Mouse (Mus musculus) midbrain, embryonic 11.5 days (tissue): ENCODE data around the gene Pheta1. TPM values are rescaled to one million over a fixed set of nuclear protein-coding genes. Genes with fewer than 3 reads are reported as not detected.

Source experiments
- ATAC-seq: fragments of 200-750 bp; cut with Nextera tagmentation; 2 replicates; pipeline ENCODE4 v1.8.0; 2017; ENCODE audit warnings: moderate TSS enrichment, moderate library complexity; ENCODE audit not compliant: low FRiP score
- DNase-seq: peaks from one replicate; pipeline ENCODE4 v3.0.0; 2015; ENCODE audit warnings: low spot score; ENCODE audit errors: missing footprints
- H3K27ac ChIP-seq: fragments of 300-500 bp; sonication (generic); 2 replicates; pipeline ENCODE4 v1.5.1; 2014; ENCODE audit warnings: low read depth, low read length
- H3K27me3 ChIP-seq: fragments of 300-500 bp; sonication (generic); 2 replicates; pipeline ENCODE4 v1.6.1; 2014; ENCODE audit warnings: mild to moderate bottlenecking, low read length, moderate library complexity, mixed read lengths; ENCODE audit not compliant: control insufficient read depth, insufficient read depth
- H3K36me3 ChIP-seq: fragments of 300-500 bp; sonication (generic); 2 replicates; pipeline ENCODE4 v1.6.1; 2014; ENCODE audit warnings: mild to moderate bottlenecking, low read length, moderate library complexity, mixed read lengths; ENCODE audit not compliant: control insufficient read depth, insufficient read depth
- H3K4me1 ChIP-seq: fragments of 300-500 bp; sonication (generic); 2 replicates; pipeline ENCODE4 v1.6.1; 2014; ENCODE audit warnings: low read length; ENCODE audit not compliant: control insufficient read depth, insufficient read depth
- H3K4me2 ChIP-seq: fragments of 300-500 bp; sonication (generic); 2 replicates; pipeline ENCODE4 v1.6.1; 2014; ENCODE audit warnings: mild to moderate bottlenecking, moderate library complexity
- H3K4me3 ChIP-seq: fragments of 300-500 bp; sonication (generic); 2 replicates; pipeline ENCODE4 v1.5.1; 2014; ENCODE audit warnings: low read depth, low read length
- H3K9ac ChIP-seq: fragments of 300-500 bp; sonication (generic); 2 replicates; pipeline ENCODE4 v1.6.1; 2014; ENCODE audit warnings: low read length
- H3K9me3 ChIP-seq: fragments of 300-500 bp; sonication (generic); 2 replicates; pipeline ENCODE4 v1.6.1; 2016; ENCODE audit warnings: low read length; ENCODE audit not compliant: control insufficient read depth
- WGBS: fragments of 180-500 bp; shearing (Covaris S2); extraction: QIAGEN DNeasy Blood & Tissue Kit; methylation state at CpG from one replicate; pipeline ENCODE4 v1.1.7; 2014; 5-methylcytosine and 5-hydroxymethylcytosine counted together
- polyA plus RNA-seq: library from polyadenylated mRNA; unstranded; fragments of >200 nt; fragmentation: Nextera tagmentation; extraction: Ambion mirVana; gene quantifications from 2 replicates; pipeline ENCODE4 v1.2.1, GENCODE M21; 2014

Pheta1 gene
- polyA plus RNA-seq, 1 experiment from 2014 or later, result 27.9 TPM

GRCm38 (mm10) chr5:121848035-121848519 is 707 bp upstream of the Pheta1 start:
- peaks cover 17% of the 10 kb centered on the region for H3K4me1 ChIP-seq
- H3K27ac ChIP-seq, result peak overlapping the region; percentile 41; the same call in 1 of the 2 replicates
- H3K36me3 ChIP-seq, result peaks cover 5% of the 10 kb centered on the region; the same call in 1 of the 2 replicates
- peaks cover 13% of the 10 kb centered on the region for H3K27me3 ChIP-seq
- under 1% methylated on average over 17 of the region's 17 CpGs for WGBS
- H3K9ac ChIP-seq, result peak overlapping the region; percentile 93
- peak; percentile 96 for DNase-seq
- peak; percentile 31; the same call in 1 of the 2 replicates for ATAC-seq
- no peaks in the 10 kb centered on the region for H3K9me3 ChIP-seq
- peak overlapping the region; percentile 84 for H3K4me3 ChIP-seq
- H3K4me2 ChIP-seq, result peak overlapping the region; percentile 69

GRCm38 (mm10) chr5:121849478-121850349 is 930 bp downstream of the Pheta1 start:
- Histone ChIP-seq H3K27ac (no peak overlapping the region), H3K27me3 (no peaks in the 10 kb centered on the region), H3K36me3 (peaks cover 8% of the 10 kb centered on the region; the same call in 1 of the 2 replicates), H3K4me1 (peaks cover 17% of the 10 kb centered on the region), H3K4me2 (peak overlapping the region; percentile 56), H3K4me3 (peak overlapping the region; percentile 84), H3K9ac (peak overlapping the region; percentile 93), H3K9me3 (no peaks in the 10 kb centered on the region)
- no peak for DNase-seq
- ATAC-seq, result no peak
- 43% methylated on average over 20 of the region's 20 CpGs for WGBS

- H3K4me3 ChIP-seq, result no peak overlapping the region
- H3K9me3 ChIP-seq, result no peaks in the 10 kb centered on the region
- no peaks in the 10 kb centered on the region for H3K27me3 ChIP-seq
- peaks cover 8% of the 10 kb centered on the region; the same call in 1 of the 2 replicates for H3K36me3 ChIP-seq
- ATAC-seq (no peak), DNase-seq (no peak)
- H3K27ac ChIP-seq, result no peak overlapping the region
- H3K4me2 ChIP-seq, result no peak overlapping the region
- H3K9ac ChIP-seq, result no peak overlapping the region
- 91% methylated on average over 9 of the region's 9 CpGs for WGBS
- H3K4me1 ChIP-seq, result peaks cover 18% of the 10 kb centered on the region
Measured at GRCm38 (mm10) chr5:121853368-121854051, 4.7 kb downstream of the Pheta1 start.

GRCm38 (mm10) chr5:121854768-121855167 is 6.0 kb downstream of the Pheta1 start:
- Histone ChIP-seq H3K27me3 (no peaks in the 10 kb centered on the region), H3K27ac (no peak overlapping the region; the same call in 1 of the 2 replicates), H3K4me2 (no peak overlapping the region), H3K4me1 (peaks cover 15% of the 10 kb centered on the region), H3K36me3 (peaks cover 8% of the 10 kb centered on the region; the same call in 1 of the 2 replicates), H3K9ac (no peak overlapping the region), H3K9me3 (no peaks in the 10 kb centered on the region), H3K4me3 (no peak overlapping the region)
- 64% methylated on average over 10 of the region's 10 CpGs for WGBS
- DNase-seq, result no peak
- ATAC-seq, result no peak

- no peak for ATAC-seq
- H3K4me3 ChIP-seq, result no peak overlapping the region
- peaks cover 3% of the 10 kb centered on the region for H3K4me1 ChIP-seq
- H3K4me2 ChIP-seq, result no peak overlapping the region
- H3K27me3 ChIP-seq, result no peaks in the 10 kb centered on the region
- no peak overlapping the region for H3K27ac ChIP-seq
- H3K9me3 ChIP-seq, result peaks cover 6% of the 10 kb centered on the region
- 88% methylated on average over 11 of the region's 11 CpGs for WGBS
- H3K9ac ChIP-seq, result no peak overlapping the region
- peaks cover 11% of the 10 kb centered on the region for H3K36me3 ChIP-seq
- DNase-seq, result no peak
Measured at GRCm38 (mm10) chr5:121856740-121857139, 8.0 kb downstream of the Pheta1 start.

GRCm38 (mm10) chr5:121858427-121858826 is 9.6 kb downstream of the Pheta1 start:
- peak; percentile 54 for DNase-seq
- Histone ChIP-seq H3K9me3 (peaks cover 6% of the 10 kb centered on the region), H3K36me3 (peaks cover 4% of the 10 kb centered on the region), H3K27me3 (no peaks in the 10 kb centered on the region), H3K4me2 (no peak overlapping the region), H3K27ac (no peak overlapping the region), H3K4me3 (no peak overlapping the region), H3K4me1 (peaks cover 3% of the 10 kb centered on the region), H3K9ac (no peak overlapping the region)
- WGBS, result 90% methylated on average over 12 of the region's 12 CpGs
- ATAC-seq, result no peak

GRCm38 (mm10) chr5:121861964-121862363 is 13.2 kb downstream of the Pheta1 start:
- Histone ChIP-seq H3K4me1 (peaks cover 3% of the 10 kb centered on the region; the same call in 1 of the 2 replicates), H3K27ac (no peak overlapping the region), H3K4me2 (no peak overlapping the region), H3K9me3 (peaks cover 6% of the 10 kb centered on the region), H3K9ac (no peak overlapping the region), H3K27me3 (no peaks in the 10 kb centered on the region), H3K4me3 (no peak overlapping the region), H3K36me3 (peaks cover 4% of the 10 kb centered on the region; the same call in 1 of the 2 replicates)
- no peak for DNase-seq
- ATAC-seq, result no peak
- 68% methylated on average over 5 of the region's 5 CpGs for WGBS

GRCm38 (mm10) chr5:121864330-121864729 is 15.5 kb downstream of the Pheta1 start:
- H3K4me2 ChIP-seq, result 0 out of 2 replicates have a peak overlapping the region, but pooled peaks have one; percentile 19
- peaks cover 3% of the 10 kb centered on the region; the same call in 1 of the 2 replicates for H3K4me1 ChIP-seq
- peaks cover 4% of the 10 kb centered on the region; the same call in 1 of the 2 replicates for H3K36me3 ChIP-seq
- H3K9ac ChIP-seq, result no peak overlapping the region
- ATAC-seq, result no peak
- H3K27me3 ChIP-seq, result no peaks in the 10 kb centered on the region
- H3K4me3 ChIP-seq, result no peak overlapping the region
- no peak overlapping the region for H3K27ac ChIP-seq
- peaks cover 6% of the 10 kb centered on the region for H3K9me3 ChIP-seq
- DNase-seq, result no peak
- 7% methylated on average over 8 of the region's 11 CpGs for WGBS
